Mouse (Mus musculus) spleen, postnatal 36 days (tissue): ENCODE measurements around the gene Mboat2.

Experiments used
- DNase-seq, 2 experiments: peaks; one replicate each; pipeline ENCODE4 v3.0.0; 2022; ENCODE audit warnings: low spot score in 2 of 2, mixed read lengths in 1 of 2

Mboat2 gene

DNA sequence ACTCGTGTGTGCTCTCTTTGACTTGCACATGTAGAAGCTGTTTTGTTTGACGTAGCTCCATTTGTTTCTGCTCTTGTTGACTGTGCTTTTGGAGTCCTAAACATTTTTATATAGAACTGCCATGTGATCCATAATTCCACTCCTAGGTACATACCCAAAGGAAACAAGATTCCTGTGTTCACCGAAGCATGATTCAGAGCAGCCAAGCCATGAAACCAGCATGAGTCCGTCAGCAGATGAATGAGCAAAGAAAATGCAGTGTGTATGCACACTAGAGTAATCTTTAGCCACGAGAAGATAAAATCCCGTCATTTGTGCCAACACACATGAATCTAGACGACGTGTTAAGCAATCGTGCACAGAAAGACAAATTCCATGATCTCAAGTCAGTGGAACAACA lies 67.5 kb downstream of the Mboat2 start:
- no peak for DNase-seq

DNA sequence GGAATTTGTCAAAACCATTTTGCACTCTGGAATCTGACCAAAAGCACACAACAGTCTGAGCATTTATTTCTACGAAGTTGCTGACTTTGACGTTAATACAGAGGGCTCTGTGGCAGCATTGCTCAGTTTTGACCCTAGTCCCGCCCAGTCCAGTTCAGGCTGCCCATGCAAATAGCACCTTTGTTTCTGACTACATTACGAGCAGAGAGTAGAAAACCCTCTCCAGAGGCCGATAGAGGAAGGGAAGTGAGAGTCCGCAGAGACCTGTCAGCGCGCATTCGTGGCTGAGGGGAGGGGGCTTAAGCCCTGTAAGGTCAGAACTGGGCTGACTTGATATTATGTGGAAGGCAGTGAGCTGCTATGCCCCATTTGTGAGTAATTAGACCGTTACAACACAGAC lies 69.0 kb downstream of the Mboat2 start:
- DNase-seq, result no peak

DNA sequence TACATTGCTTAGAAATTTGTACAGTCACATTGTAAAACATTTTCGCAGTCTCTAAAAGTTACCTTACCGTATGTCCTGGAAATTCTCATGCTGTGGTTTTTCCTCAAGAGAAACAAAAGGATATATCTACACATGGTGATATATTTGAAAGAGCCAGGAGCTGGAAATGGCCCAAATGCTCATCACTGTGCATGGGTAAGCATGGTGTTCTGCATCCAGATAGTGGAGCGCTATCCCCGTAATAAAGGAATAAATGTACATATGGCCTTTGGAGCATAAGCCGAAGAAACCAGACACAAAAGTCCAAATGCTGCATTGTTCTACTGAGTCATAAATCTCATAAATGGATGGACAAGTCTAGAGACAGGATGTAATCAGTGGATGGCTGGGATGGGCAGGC lies 72.1 kb downstream of the Mboat2 start:
- DNase-seq, result no peak

DNA sequence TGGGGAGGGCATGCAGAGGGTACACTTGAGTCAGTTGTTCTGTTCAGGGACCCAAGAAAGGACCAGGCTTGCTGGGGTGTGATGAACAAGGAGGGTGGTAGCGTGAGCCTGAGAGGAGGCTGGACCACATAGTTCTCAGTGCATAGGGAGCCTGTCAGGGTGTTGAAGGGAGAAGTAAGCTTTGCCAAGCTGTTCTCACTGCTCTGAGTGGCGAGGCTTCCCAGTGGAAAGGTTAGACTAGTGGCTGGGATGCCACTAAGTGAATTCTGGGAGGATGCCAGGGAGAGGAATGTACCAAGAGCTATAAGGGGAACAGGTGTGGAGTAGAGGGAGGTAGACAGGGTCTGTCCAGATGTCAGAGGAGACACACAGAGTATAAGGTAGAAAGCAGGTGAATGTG lies 77.2 kb downstream of the Mboat2 start:
- no peak for DNase-seq

DNA sequence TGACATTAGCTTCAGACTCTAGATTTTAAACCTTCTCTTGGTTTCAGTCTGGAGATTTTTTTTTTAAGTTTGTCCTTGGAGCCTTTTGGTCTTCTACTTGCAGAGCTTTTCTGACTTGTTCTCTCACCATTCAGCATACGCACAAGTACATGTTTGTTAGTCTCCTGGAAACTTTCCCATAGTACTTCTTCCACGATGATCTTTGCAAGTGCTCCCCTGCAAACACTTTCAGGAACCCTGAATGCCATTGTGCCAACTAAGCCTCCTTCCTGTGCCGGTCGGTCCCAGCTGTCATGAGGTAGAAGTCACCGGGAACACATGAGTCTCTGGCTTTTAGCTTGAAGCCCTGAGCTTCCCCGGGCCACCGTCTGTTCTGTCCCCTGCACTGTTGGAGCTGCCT lies 79.0 kb downstream of the Mboat2 start:
- DNase-seq, result no peak

DNA sequence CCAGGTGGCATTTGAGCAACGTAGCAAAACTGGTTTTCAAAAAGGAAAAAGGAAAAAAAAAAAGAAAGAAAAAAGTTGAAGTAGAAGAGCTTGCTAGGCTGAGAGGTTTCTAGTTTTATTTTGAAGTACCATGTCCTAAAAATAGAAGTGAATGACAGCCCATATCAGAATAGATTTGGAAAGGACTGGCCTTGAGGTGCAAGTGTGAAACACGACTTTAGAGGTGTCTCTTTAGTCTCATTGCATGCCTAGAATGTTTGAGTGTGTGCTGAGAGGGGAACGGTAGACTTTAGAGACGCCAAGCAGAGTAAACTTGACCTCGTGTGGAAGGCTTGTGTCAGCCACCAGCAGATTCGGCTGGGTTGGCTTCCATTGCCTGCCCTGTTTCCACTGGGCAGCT lies 81.5 kb downstream of the Mboat2 start:
- no peak for DNase-seq

DNA sequence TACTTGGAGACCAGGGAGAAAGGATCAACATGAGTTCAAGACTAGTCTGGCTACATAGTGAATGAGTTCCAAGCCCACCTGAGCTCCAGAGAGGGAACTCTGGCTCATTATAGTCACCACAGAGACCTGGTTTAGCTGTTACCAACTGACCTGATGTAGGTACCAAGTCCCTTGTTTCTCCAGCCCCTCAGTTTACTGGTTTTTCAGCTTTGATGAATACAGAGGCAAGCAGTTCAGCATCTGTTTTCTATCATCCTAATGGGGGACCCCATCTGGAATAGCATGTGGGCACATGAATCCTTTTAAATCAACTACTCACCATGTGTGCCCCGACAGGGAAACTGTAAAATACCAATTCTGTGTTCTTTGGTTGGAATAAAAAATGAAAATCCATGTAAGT lies 82.2 kb downstream of the Mboat2 start:
- no peak for DNase-seq

DNA sequence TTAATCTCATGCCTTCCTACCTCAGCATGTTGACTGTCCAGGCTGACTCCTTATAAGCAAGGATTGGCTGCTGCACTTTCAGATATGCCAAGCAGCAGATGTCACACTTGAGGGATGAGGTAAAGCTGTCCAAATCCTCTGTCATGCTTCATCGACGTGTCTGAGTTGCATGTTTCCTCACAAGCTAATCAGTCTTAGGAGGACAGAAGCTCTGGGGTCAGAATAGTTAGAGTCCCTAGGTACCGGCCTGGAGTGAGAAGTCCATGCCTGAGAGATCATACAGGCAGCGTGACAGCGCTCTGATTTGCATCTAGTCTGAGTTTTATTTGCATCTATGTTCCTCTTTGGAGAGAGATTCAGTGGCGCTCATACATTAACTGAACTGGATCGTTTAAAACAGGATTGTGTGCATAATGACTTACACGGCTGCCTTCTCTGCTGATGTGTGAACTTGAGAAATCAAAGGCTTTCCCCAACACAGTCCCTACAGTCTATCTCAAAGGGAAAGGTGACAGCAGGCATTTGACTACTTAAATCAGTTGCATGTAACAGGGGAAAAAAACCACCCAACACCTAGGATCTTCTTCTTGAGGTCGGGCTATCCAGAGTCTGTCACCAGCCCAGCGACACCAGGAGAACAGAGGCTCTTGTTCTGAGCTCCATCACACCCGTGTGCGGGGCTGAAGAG lies 88.0 kb downstream of the Mboat2 start:
- DNase-seq, result no peak

DNA sequence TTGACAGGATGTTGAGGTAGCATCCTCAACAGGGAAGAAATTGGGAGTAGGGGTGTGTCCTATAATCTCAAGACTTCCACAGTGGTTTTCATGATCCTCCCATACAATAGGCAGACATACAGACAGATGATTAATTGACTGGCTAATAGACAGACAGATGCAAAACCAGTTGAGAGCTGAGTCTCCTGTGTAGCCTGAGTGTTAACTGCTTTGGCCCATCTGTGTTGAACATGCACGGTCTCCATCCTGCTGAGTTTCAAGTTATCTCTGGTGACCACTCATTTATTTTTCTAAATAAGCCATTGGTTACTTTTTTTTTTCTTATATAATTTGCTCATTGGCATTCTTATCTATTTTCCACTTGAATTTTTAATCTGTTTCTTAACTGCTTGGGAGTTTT lies 90.2 kb downstream of the Mboat2 start:
- DNase-seq, result no peak

DNA sequence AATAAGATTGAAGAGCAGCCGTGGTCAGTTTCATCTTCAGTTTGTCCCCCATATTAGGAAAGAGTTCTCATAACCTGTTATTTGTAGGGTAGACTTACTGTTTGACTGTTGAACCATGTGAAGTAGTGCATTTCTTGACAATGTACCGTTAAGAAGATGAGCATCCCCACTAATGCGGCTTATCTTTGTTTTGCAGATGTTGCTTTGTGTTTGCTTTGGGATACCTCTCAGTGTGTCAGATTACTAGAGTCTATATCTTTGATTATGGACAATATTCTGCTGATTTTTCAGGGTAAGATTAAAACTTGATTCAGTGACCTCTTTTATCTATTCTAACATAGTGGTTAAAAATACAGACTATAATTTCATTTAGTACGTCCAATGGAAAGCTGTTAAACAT lies 93.3 kb downstream of the Mboat2 start:
- no peak for DNase-seq

DNA sequence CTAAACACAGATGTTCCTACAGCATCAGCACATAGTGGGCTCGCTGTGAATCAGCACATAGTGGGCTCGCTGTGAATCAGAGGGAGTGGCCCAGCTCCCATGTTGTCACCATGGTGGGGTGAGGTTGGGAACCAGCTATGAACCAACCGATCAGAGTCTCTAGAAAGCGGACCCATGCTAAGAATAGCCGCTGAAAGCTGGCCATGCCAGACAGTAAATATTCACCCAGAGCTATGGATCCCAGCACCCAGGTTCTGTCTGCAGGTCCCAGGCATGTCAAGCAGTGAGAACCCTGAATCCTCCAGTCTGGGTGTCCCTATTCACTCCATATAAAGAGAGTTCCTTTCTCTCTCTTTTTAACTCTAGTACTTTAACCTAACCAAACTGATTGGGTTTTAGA lies 94.6 kb downstream of the Mboat2 start:
- no peak for DNase-seq

DNA sequence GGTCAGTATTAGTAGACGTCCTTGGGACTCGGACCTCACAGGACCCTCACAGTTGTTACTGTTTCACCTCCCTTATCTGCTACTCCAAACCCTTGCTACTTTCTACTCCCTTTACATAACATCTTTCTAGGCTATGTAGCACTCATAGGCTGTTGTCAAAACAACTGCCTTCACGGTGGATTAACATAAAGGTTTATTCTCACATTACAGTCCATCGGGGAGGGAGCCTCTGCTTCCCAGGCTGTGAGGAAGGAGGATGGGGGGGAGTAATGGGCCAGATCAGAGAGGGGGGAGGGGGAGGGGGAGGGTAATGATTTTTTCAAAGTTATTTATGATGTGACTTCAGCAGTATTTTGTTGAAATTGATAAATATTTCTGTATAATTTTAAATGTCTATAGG lies 95.0 kb downstream of the Mboat2 start:
- no peak for DNase-seq

DNA sequence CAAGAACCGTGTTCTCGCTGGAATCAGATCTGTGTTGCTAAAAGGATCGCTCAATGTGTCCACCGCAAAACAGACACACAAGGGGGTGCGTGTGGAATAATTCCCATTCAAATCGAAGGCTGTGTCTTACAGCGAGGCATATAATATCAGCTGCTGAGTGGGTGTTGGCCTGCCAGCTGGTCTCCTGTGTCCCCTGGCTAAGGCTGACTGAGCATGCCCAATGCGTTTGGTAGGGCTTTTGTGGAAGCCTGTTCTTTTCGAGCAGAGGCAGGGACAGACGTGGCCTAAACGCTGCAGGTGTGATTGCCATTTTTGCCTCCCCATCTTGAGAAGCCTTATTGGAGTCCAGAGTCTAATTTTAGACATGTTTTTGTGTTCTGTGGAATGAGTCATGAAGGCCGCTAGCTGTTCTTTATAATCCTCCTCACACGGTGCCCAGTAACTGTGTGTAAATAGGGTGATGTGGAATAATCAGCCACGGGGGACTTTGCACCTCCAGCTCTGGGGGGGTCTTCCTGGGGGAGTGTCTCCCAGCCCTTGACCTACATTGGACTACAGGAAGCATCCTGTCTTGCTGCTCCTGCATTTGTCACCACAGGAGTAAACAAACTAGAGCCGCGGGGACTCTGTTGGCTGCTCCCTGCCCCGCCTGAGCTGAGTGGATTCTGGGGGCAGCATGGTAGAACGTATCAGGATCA lies 97.5 kb downstream of the Mboat2 start:
- DNase-seq, result no peak

DNA sequence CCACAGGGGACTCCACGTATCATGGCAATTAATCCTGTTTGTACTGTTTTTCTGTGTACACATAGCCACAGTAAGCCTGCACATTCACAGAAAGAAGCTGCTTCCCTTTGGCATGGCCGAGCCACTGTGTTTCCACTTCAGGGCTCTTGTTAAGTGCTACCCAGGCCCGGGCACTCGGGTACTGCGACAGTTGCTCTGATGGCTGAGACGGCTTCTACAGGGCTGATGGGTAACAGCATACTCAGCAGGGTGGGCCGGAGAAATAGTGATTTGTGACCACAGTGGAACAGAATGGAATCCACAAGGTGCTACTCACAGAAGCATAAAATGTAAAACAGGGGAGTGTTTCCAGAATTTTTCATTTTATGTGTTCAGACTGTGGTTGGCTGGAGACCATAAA lies 98.4 kb downstream of the Mboat2 start:
- no peak for DNase-seq

DNA sequence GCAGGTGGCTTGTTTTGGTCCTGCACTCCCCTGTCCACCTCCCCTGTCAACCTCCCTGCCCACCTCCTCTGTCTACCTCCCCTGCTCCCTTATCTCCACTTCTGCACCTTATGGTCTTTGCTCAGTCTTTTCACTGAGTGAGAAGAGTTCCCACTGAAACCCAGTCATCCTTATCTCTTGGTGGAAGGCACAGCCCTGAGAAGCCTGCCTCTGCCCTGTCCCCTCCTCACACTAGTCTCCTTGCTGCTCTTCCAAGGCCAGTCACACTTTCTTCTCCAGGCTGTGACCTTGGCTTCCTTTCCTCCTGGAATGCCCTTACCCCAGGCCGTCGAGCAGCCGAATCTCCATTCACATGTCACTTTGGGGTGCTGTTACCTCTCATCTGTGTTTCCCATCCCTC lies 100.1 kb downstream of the Mboat2 start:
- DNase-seq, result no peak

DNA sequence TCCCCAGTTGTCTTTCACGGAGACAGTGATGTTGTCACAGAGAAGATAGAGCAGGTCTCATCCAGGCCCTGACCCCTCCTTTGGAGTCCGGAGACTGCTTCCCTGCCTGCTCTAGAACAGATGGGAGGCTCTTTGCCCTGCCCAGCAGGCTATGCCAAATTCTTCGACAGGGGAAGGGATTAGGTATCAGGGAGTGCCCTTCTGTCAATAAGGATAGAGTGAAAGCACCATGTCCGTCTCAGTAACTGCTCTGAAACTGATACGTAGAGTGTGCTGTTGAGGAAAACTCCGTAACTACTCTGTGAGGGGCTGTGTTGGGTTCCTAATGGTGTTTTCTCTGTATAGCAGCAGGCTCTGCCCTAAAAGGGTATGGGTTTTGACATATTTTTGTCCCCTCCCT lies 101.4 kb downstream of the Mboat2 start:
- DNase-seq, result no peak

DNA sequence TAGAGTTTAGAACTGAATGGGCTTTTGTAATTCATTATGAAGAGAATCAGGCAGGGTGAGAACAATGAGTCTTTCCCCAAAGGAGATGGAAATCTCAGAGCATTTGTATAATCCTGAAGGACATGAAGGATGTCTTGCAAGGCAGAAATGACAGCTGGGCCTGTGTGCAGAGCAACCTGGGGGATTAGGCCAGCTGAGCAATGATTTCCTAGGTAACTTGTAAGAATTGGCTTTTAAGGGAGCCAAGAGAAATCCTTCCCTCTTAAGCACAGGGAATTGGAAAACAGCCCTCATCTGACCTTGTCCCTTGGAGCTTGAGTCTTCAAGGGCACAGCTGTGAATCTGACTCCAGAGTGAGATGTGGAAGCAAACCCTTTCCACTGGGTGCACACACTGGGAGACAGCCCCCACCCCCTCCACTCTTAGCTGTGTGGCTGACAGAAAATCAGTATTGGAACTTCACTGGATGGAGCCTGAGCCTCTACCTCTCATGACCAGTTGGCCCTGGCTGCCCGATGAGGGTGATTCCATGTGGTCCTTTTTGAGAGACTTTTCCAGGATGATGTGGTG lies 102.6 kb downstream of the Mboat2 start:
- no peak for DNase-seq

DNA sequence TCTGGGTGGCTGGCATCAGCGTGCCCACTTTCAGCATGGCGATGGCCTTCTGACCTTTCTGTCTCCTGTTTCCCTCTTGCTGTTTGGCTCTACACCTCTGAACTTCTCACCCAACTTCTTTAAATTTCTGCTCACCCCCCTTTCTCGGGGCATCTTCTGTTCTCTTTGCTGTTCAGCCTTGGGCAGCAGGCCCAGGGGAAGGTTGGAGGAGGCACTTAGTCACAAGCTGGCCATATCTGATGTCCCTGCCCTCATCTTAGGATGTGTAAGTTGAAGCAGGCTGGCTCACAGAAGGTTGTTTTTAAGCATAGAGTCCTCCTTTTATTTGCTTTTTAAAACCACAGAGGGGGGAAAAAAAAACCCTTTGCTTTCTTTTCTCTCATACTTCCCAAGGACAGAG lies 103.3 kb downstream of the Mboat2 start:
- DNase-seq, result no peak

DNA sequence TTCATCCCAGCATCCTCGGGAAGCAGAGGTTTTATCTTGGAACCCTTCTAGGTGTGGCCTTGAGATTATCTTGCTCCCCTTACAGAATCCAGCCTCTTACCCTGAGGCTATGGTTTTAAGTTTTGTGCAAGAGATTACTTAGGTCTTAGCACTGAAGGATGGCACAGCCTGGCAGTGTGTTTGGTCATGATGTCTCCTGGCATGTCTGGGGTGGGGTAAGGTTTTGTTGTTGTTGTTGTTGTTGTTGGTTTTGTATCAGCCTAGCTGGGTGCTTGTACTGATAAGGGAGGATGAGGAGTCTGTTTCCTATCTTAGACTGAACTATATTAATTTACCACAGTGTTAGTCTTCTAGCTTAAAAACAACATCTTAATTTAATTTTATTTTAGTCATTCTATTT lies 105.6 kb downstream of the Mboat2 start:
- no peak for DNase-seq

DNA sequence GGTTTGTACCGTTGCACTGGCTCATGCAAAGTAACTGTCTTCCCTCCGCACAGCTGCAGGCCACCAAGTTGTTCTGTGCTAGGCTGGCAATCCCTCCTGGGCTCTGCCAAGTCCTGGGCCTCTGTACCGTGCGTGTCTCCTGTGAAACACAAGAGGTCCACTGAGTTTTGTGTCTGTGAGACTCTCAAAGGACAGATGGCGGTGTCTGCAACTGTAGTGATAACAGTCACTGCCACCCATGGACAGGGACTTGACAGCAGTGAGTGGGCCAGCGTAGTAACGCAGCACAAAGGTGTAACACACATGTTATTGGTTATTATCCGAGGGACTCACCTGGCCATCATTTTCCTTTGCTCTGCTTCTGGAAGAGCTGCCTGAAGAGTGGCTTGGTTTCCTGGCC lies 108.7 kb downstream of the Mboat2 start:
- no peak for DNase-seq

DNA sequence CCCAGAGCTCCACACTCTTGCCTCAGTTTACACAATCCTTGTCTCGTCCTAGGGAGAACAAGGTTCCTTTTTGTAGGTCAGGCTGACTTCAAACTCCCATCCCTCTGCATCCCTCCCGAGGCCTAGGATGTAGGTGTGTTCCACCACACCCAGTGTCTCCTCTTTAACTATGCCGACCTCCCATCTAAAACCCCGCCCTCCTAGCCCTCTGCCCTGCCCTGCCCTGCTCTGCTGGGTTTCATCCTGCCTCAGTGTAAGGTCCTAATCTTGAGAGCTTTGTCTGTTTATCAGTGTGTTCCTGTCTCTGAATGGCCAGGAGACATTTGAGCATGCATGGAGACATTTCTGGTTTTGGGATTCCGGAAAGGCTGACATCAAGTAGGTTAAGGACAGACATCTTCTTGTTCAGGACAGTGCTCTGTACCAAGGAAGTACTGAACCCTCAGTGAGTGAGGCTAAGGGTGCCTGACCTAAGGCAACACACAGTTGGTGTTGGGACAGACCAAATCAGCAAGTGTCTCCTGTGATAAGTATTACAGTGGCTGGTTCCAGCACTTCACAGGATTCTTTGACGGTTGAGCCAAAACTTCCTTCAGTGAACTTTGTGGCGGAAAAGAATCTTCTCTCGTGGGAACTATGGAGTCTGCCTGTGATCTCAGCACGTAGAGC lies 112.1 kb downstream of the Mboat2 start:
- DNase-seq, result peak; percentile 11 to 12

DNA sequence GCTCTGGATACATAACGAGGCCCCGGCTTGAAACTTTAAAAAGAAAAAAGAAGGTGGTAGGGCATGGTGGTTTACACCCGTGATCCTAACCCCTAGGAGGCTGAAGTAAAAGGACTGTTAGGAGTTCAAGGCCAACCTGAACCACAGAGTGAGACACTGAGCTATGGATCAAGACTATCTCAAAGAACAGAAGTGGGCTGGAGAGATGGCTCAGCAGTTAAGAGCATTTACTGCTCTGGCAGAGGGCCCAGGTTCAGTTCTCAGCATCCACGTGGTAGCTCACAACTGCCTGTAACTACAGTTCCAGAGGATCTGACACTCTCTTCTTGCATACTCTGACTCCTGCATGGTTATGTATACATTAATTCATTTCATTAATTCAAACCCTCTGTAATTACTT lies 112.7 kb downstream of the Mboat2 start:
- DNase-seq, result no peak

DNA sequence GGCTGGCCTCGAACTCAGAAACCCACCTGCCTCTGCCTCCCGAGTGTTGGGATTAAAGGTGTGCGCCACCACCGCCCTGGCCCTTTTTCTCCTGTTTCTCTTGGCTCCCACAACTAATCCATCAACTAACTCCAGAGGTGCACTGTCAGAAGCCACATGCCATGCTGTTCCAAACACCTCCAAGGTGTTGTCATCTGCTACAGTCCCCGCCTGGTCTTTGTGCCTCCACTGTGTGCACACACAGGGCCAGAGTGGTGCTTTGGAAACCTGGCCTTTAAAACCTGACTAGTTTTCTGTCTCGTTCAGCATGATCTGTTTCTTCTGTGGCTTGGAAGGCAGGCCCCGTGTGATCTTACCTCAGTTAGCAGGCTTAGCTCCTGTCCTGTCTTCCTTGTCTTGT lies 113.9 kb downstream of the Mboat2 start:
- no peak for DNase-seq
